Mouse (Mus musculus) forebrain, embryonic 15.5 days (tissue): ENCODE data around the gene Ensa. TPM values are rescaled to one million over a fixed set of nuclear protein-coding genes. Genes with fewer than 3 reads are reported as not detected.
"Not testable (repeated sequence)": the region's sequence is repeated elsewhere in the genome, so short reads cannot be mapped to it uniquely, and the experiment has no call there.

Experiments
- ATAC-seq: fragments of 200-750 bp; cut with Nextera tagmentation; replicated peaks from 2 replicates; pipeline ENCODE4 v1.8.0; 2017; ENCODE audit warnings: mild to moderate bottlenecking, moderate TSS enrichment, moderate library complexity
- H3K27ac ChIP-seq: fragments of 300-500 bp; sonication (generic); replicated peaks from 2 replicates; pipeline ENCODE4 v1.5.1; 2015; ENCODE audit warnings: mild to moderate bottlenecking, inconsistent platforms
- H3K27me3 ChIP-seq: fragments of 300-500 bp; sonication (generic); 2 replicates; pipeline ENCODE4 v1.6.1; 2015; ENCODE audit warnings: inconsistent platforms
- H3K36me3 ChIP-seq: fragments of 300-500 bp; sonication (generic); 2 replicates; pipeline ENCODE4 v1.6.1; 2015; ENCODE audit warnings: mild to moderate bottlenecking, inconsistent platforms
- H3K4me1 ChIP-seq: fragments of 300-500 bp; sonication (generic); 2 replicates; pipeline ENCODE4 v1.6.1; 2015; ENCODE audit warnings: inconsistent platforms
- H3K4me2 ChIP-seq: fragments of 300-500 bp; sonication (generic); replicated peaks from 2 replicates; pipeline ENCODE4 v1.6.1; 2015; ENCODE audit warnings: mild to moderate bottlenecking, inconsistent platforms
- H3K4me3 ChIP-seq: fragments of 300-500 bp; sonication (generic); 2 replicates; pipeline ENCODE4 v1.5.1; 2015; ENCODE audit warnings: mild to moderate bottlenecking, inconsistent platforms
- H3K9ac ChIP-seq: fragments of 300-500 bp; sonication (generic); replicated peaks from 2 replicates; pipeline ENCODE4 v1.6.1; 2015; ENCODE audit warnings: mild to moderate bottlenecking, inconsistent platforms
- H3K9me3 ChIP-seq: fragments of 300-500 bp; sonication (generic); 2 replicates; pipeline ENCODE4 v1.6.1; 2016; ENCODE audit warnings: inconsistent platforms
- WGBS: fragments of 180-500 bp; shearing (Covaris S2); methylation state at CpG from one replicate; pipeline ENCODE4 v1.1.7; 2015; ENCODE audit warnings: mixed read lengths; 5-methylcytosine and 5-hydroxymethylcytosine counted together
- polyA plus RNA-seq: library from polyadenylated mRNA; unstranded; fragments of >200 nt; fragmentation: Nextera tagmentation; extraction: Ambion mirVana; gene quantifications from 2 replicates; pipeline ENCODE4 v1.2.1, GENCODE M21; 2015

Ensa gene
- polyA plus RNA-seq, 1 experiment from 2014 or later, result 121 TPM

DNA sequence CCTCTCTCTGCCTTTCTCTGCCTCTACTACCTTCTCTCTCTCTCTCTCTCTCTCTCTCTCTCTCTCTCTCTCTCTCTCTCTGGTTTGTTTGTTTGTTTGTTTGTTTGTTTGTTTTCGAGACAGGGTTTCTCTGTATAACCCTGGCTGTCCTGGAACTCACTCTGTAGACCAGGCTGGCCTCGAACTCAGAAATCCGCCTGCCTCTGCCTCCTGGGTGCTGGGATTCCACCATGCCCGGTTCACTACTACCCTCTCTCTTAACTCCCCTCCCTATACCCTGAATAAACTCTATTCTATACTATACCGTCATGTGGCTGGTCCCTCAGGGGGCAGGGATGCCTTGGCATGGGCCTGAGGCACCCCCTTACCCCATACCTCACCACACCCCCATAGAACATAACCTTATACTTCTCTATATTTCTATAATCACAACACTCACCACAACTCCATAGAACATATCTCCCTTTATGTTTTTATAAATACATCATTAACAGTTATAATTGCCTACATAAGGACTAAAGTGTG, 740 bp upstream of the Ensa start:
- peak overlapping the region; percentile 47 for H3K9ac ChIP-seq
- H3K4me3 ChIP-seq, result peak overlapping the region; percentile 68
- not testable (repeated sequence) for H3K27me3 ChIP-seq, ATAC-seq, H3K9me3 ChIP-seq
- H3K27ac ChIP-seq, result peak overlapping the region; percentile 94
- WGBS, result 64% methylated on average over 5 of the region's 5 CpGs
- peak overlapping the region; percentile 47 for H3K4me2 ChIP-seq
- peaks cover 23% of the 10 kb centered on the region for H3K36me3 ChIP-seq
- peaks cover 25% of the 10 kb centered on the region for H3K4me1 ChIP-seq

DNA sequence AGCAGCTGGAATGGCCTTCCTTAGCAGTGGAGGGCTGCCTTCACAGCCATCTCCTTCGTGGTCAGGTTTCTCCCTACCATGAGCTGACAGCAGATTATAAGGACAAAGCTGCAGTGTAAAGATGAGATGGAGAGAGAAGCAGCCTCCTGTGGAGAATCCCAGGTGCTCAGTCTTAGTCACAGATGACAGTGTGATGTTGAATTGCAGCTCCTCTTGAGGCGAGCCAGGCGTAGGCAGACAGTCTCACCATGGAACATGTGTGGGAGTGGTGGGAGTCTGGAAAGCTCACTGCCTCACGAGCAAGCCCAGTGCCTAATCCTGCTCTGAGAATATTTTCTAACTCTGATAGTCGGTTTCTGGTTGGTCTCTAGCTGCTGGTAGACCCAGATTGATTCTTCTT, 3.0 kb downstream of the Ensa start:
- Histone ChIP-seq H3K9me3 (no peaks in the 10 kb centered on the region), H3K4me3 (no peak overlapping the region), H3K4me2 (no peak overlapping the region), H3K9ac (no peak overlapping the region), H3K27ac (no peak overlapping the region), H3K4me1 (peaks cover 28% of the 10 kb centered on the region), H3K27me3 (no peaks in the 10 kb centered on the region), H3K36me3 (peaks cover 50% of the 10 kb centered on the region)
- WGBS, result 92% methylated on average over 5 of the region's 5 CpGs
- no peak for ATAC-seq

DNA sequence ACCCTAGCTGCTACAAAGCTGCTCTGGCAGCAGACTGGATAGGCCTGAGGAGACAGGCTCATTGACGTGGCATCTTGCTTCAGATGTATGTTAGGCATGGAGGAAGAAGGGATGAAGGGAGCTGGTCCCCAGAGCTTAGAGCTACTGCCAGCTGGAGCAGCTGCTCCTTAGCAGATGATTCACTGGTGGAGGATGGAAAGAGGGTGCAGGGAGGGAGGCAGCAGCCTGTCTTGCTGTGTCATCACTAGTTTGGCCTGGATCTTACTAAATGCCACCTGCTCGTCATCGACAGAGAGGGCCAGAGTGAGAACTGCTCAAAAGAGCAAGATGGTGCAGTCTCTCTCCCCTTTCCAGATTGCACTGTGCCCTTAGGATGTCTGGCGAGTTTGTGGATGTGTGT, 5.0 kb downstream of the Ensa start:
- H3K9ac ChIP-seq, result no peak overlapping the region
- H3K27ac ChIP-seq, result peak overlapping the region; percentile 36; the same call in 1 of the 2 replicates

DNA sequence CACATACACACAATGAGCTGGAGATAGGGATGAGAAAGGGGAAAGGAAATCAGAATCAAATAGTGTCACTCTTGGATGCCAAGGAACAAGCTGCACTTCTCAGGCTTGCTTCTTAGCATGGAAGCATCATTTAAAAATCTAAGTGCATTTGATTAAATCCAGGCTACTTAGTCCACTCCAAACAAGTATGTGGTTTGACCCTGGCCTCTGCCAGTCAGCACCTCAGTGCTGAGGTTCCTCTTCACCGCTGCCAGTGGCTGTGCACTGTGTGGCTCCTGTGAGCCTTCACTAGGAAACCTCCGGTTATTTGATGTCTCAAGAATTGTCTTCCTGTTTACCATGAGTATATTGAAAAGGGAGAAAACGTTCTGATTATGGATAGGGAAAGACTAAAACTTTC, 6.1 kb downstream of the Ensa start:
- H3K4me2 ChIP-seq, result no peak overlapping the region
- peaks cover 78% of the 10 kb centered on the region for H3K36me3 ChIP-seq
- H3K27ac ChIP-seq, result no peak overlapping the region
- no peaks in the 10 kb centered on the region for H3K27me3 ChIP-seq
- H3K9ac ChIP-seq, result no peak overlapping the region
- peaks cover 21% of the 10 kb centered on the region for H3K4me1 ChIP-seq
- no peaks in the 10 kb centered on the region for H3K9me3 ChIP-seq
- WGBS, result 91% methylated on average over 3 of the region's 3 CpGs
- no peak overlapping the region for H3K4me3 ChIP-seq
- no peak for ATAC-seq

More for the DNA sequence above, 5.0 kb downstream of the Ensa start:
- Histone ChIP-seq H3K36me3 (peaks cover 69% of the 10 kb centered on the region), H3K27me3 (no peaks in the 10 kb centered on the region), H3K4me2 (no peak overlapping the region), H3K9me3 (no peaks in the 10 kb centered on the region), H3K4me3 (no peak overlapping the region), H3K4me1 (peaks cover 25% of the 10 kb centered on the region)
- no peak for ATAC-seq
- WGBS, result 72% methylated on average over 4 of the region's 4 CpGs

DNA sequence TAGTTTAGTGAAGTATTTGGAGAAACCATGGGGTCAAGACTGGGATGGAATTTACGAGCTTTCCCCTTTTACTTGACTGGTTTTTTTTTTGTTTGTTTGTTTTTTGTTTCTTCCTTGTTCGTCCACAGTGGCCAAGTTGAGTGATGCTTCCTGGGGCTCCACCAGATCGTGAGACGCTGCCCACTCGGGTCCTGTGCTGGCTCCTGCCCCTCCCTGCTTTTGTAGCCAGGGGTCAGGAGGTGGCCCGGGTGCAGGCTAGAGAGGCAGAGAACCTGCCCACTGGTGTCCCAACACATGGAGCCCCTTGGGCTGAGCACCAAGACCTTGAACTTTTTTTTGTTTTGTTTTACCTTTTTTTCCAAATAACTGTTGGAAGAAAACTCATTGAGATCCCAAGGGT, 6.5 kb downstream of the Ensa start:
- peaks cover 81% of the 10 kb centered on the region for H3K36me3 ChIP-seq
- WGBS, result 82% methylated on average over 6 of the region's 6 CpGs
- H3K27ac ChIP-seq, result no peak overlapping the region

DNA sequence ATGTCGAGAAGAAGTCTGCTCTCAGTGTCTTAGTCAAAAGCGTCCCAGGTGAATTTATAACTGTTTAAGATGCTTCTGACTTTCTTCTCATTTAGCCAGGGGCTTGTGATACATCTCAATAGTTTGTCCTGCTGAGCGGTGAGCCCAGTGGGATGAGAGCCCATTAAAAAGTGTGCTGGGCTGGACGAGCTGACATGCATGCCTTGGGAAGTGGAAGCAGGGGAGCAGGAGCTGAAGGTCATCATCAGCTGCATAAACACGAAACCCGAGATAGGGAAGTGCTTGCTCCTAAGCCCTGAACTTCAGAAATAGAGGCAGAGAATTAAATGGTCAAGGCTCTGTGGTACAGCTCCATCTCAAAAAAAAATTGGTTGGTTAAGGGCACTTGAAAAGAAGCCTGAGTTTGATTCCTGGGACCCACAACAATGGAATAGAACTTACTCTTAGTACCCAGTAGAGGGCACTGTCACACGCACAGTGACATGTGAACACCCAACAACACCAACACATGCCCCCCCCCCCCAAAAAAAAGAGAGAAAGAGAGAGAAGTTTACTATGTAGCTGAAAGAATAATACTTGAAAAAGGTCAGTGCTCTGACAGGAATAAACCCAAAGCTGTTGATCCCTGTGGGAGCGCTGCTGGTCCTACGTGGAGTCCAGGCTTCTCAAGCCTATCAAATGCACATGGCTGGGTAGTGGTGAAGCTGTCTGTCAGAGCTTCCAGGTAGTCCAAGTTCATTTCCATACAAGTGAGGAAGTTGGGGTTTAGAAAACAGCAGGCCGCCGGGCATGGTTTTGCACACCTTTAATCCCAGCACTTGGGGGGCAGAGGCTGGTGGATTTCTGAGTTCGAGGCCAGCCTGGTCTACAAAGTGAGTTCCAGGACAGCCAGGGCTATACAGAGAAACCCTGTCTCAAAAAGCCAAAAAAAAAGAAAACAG, 8.1 kb downstream of the Ensa start:
- H3K27me3 ChIP-seq, result no peaks in the 10 kb centered on the region
- H3K36me3 ChIP-seq, result peaks cover 80% of the 10 kb centered on the region
- H3K4me1 ChIP-seq, result peaks cover 3% of the 10 kb centered on the region; the same call in 1 of the 2 replicates
- 82% methylated on average over 12 of the region's 12 CpGs for WGBS
- H3K9ac ChIP-seq, result no peak overlapping the region
- H3K4me2 ChIP-seq, result no peak overlapping the region
- ATAC-seq, result no peak
- no peak overlapping the region for H3K27ac ChIP-seq
- H3K9me3 ChIP-seq, result no peaks in the 10 kb centered on the region
- H3K4me3 ChIP-seq, result no peak overlapping the region

More for the DNA sequence above, 6.5 kb downstream of the Ensa start:
- Histone ChIP-seq H3K9ac (no peak overlapping the region), H3K4me2 (no peak overlapping the region), H3K27me3 (no peaks in the 10 kb centered on the region), H3K9me3 (no peaks in the 10 kb centered on the region), H3K4me3 (no peak overlapping the region), H3K4me1 (peaks cover 17% of the 10 kb centered on the region)
- ATAC-seq, result no peak

DNA sequence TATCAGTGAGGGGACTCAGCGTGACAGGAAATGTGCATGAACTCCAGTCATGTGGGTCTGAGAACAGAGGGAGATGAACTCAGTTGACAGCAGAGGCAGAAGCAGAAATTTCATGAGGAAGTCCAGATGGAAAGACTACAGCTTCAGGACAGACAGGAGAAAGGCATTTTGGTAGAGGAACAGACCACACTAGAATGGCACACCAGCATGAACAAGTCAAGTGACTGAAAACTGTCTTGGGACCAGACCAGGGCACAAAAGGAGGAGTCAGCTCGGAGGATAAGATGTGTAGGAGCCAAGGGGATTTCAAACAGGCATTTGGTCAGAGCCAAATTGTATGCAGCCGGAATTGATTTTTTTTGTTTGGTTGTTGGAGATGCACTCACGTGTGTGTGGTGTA, 10.8 kb downstream of the Ensa start:
- peaks cover 69% of the 10 kb centered on the region for H3K36me3 ChIP-seq
- H3K9ac ChIP-seq, result no peak overlapping the region
- H3K27me3 ChIP-seq, result no peaks in the 10 kb centered on the region
- H3K9me3 ChIP-seq, result no peaks in the 10 kb centered on the region
- no peak overlapping the region for H3K27ac ChIP-seq
- no peaks in the 10 kb centered on the region for H3K4me1 ChIP-seq
- no peak overlapping the region for H3K4me2 ChIP-seq
- ATAC-seq, result no peak
- 83% methylated on average over 4 of the region's 4 CpGs for WGBS
- H3K4me3 ChIP-seq, result no peak overlapping the region

DNA sequence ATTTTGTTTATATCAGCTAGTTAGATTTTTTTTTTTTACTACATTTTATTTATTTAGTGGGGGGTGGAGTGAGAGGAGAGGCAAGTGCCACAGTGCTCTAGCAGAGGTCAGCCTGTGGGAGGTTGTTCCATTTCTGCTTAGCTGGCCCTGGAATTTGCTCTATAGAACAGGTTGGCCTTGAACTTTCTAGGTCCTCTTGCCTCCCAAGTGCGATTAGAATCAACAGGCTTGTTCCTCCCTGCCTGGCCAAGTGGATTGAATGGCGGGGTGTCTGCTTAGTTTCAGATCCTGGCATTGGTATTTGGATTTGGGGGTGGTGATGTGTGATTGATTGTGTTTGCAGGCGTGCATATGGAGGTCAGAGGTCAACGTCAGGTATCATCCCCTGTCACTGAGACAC, 11.3 kb downstream of the Ensa start:
- Histone ChIP-seq H3K9ac (no peak overlapping the region), H3K27ac (no peak overlapping the region), H3K27me3 (no peaks in the 10 kb centered on the region), H3K4me2 (no peak overlapping the region), H3K4me1 (no peaks in the 10 kb centered on the region), H3K36me3 (peaks cover 65% of the 10 kb centered on the region), H3K4me3 (no peak overlapping the region), H3K9me3 (no peaks in the 10 kb centered on the region)
- WGBS, result 90% methylated on average over 4 of the region's 4 CpGs
- no peak for ATAC-seq

DNA sequence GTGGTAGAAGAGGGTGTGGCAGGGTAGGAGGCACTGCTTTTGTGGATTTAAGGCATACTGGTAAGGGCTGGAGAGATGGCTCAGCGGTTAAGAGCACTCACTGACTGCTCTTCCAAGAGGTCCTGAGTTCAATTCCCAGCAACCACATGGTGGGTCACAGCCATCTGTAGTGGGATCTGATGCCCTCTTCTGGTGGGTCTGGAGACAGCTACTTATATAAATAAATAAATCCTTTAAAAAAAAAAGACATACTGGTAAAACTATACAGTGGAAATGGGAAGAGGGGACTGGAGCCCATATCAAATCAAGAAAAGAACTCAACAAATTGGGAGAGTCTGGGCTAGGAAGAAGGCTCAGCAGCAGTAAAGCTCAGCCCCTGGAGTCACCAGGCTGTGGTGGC, 14.9 kb downstream of the Ensa start:
- Histone ChIP-seq H3K27ac (no peak overlapping the region), H3K9me3 (no peaks in the 10 kb centered on the region), H3K27me3 (no peaks in the 10 kb centered on the region), H3K4me1 (no peaks in the 10 kb centered on the region), H3K4me3 (no peak overlapping the region), H3K9ac (no peak overlapping the region), H3K4me2 (no peak overlapping the region), H3K36me3 (peaks cover 33% of the 10 kb centered on the region)
- 100% methylated on average over 1 of the region's 1 CpGs for WGBS
- no peak for ATAC-seq

DNA sequence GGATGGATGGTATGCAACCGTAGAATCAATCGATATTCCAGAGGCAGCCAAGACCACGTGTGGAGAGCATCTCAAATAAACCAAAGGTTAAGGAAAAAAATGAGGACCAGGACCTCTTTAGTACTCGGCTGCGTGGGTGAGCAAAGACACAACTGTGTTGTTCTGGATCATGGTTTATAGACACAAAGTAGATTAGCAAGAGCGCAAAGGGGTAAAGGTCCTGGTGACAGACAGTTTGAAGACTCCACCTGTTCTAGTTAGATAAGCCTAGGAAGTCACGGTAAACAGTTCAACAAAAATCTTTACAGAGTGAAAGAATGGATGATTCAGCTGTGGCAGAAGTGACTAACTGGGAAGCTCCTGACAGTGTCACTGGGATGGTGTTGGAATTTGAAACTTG, 18.3 kb downstream of the Ensa start:
- H3K4me1 ChIP-seq, result no peaks in the 10 kb centered on the region
- no peak overlapping the region for H3K9ac ChIP-seq
- H3K27me3 ChIP-seq, result no peaks in the 10 kb centered on the region
- no peak overlapping the region for H3K4me2 ChIP-seq
- no peak overlapping the region for H3K4me3 ChIP-seq
- H3K9me3 ChIP-seq, result no peaks in the 10 kb centered on the region
- no peak for ATAC-seq
- H3K27ac ChIP-seq, result no peak overlapping the region
- WGBS, result 91% methylated on average over 7 of the region's 7 CpGs
- H3K36me3 ChIP-seq, result peaks cover 9% of the 10 kb centered on the region; the same call in 1 of the 2 replicates

DNA sequence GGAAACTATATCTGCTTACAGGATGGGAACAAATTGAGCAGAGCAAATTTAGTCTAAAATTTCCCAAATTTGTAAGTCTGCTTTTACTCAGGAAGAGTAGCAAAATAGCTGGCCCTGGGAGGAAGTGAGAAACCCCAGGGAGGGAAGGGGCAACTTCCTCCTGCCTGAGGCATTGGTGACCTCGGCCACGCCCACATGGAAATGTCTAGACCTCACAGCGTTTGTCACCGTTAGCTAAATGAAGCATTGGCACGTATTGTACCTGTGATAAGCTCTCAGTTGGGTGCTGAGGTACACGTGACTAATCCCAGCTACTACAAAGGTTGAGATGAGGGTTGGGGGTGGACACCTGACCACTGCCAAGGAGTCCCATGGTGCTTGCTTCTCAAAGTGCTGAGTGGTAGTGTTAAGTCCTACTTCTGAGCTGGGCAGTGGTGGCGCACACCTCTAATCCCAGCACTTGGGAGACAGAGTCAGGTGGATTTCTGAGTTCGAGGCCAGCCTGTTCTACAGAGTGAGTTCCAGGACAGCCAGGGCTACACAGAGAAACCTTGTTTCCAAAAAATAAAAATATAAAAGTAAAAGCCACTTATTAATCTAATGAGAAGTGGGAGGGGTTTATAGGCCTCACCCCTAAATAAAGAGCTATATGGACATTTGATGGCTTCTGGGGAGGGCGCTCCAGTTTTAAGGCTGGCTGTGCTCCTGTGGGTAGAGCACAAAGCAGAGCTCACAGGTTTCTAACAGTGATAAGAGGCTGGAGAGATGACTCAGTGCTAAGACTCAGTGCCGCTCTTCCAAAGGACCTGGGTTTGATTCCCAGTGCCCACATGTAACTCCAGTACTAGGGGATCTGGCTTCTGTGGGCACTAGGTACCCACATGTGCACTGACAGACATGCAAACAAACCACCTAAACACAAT, 20.8 kb downstream of the Ensa start:
- Histone ChIP-seq H3K4me2 (no peak overlapping the region), H3K4me1 (no peaks in the 10 kb centered on the region), H3K36me3 (no peaks in the 10 kb centered on the region), H3K27ac (no peak overlapping the region), H3K9me3 (no peaks in the 10 kb centered on the region), H3K27me3 (no peaks in the 10 kb centered on the region), H3K9ac (no peak overlapping the region), H3K4me3 (no peak overlapping the region)
- ATAC-seq, result no peak
- whole genome bisulfite sequencing, result 70% methylated on average over 10 of the region's 10 CpGs

DNA sequence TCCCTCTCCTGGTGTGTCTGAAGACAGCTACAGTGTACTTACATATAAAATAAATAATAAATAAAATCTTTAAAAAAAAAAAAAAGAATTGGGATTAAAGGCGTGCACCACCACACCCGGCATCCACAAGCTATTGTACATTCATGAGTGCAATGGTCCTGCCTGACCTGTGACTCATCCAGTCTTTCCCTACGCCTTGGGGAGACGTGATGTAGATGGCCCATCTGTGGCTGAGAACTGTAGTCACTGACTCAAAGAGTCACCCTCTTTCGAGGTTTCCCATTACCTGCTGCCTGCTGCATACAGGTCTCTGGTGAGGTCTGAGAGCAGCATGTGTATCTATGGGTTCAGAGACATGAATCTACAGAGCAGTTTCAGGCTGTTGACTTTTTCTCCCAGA, 23.2 kb downstream of the Ensa start:
- no peaks in the 10 kb centered on the region for H3K4me1 ChIP-seq
- H3K27me3 ChIP-seq, result no peaks in the 10 kb centered on the region
- H3K4me3 ChIP-seq, result no peak overlapping the region
- no peak overlapping the region for H3K9ac ChIP-seq
- no peaks in the 10 kb centered on the region for H3K9me3 ChIP-seq
- no peak overlapping the region for H3K4me2 ChIP-seq
- 90% methylated on average over 5 of the region's 5 CpGs for WGBS
- H3K27ac ChIP-seq, result no peak overlapping the region
- ATAC-seq, result no peak
- no peaks in the 10 kb centered on the region for H3K36me3 ChIP-seq
